Mouse (Mus musculus): ENCODE data around the gene Tgfbr1. TPM values are rescaled to one million over a fixed set of nuclear protein-coding genes. Genes with fewer than 3 reads are reported as not detected.
A peak's percentile ranks its signal among the peaks of the same experiment; 100 is the strongest.
"Not testable (repeated sequence)": the region's sequence is repeated elsewhere in the genome, so short reads cannot be mapped to it uniquely, and the experiment has no call there.

Tgfbr1 gene
- polyA plus RNA-seq, 1 experiment from 2014 or later: 54.7 TPM

DNA sequence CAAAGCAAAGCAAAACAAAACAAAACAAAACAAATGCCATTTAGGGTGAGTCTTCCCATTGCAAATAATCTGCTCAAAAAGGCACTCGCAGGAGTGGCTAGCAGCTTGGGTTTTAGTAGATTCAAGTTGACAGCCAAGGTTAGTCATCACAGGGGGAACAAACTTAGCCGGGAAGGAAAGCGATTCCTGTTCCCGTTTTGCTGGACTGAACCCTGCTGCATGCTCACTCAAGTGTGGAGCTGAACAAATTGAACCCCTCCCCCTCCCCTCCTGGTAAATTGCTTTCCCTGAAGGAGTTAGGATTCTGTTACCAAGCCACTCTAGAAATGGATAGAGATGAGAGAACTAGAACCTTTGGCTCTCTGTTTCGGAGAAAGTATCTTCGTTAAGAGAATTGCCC lies 3.3 kb upstream of the Tgfbr1 start:
- no peak for ATAC-seq (ENCODE audit: insufficient number of reproducible peaks, low FRiP score)

DNA sequence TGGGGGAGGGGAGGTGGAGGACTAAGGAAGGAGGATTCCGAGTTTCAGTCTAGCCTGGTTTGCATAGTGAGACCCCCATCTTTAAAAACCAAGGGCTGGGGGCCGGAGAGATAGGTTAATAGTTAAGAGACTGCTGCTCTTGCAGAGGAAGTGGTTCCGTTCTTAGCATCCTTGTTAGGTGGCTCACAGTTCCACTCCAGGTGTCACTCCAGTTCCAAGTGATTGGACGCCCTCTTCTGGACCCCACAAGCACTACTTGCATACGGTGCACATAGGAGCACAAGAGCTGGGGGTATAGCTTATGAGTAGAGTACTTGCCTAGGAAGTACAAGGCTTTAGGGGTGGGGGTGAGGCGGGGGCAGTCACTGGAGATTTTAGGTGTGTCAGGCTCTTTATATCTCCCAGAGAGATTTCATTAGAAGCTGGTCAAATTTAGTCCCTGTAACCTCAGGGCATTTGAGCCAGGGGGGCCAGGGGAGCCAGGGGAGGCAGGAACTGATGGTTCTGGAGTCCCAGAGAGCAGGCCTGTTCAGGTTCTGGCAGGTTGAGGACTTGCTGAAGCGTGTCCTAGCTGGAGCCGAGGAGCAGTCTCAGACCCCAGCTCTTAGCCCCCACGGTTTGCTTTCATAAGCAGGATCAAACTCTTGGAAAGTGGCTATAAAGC lies 1.5 kb upstream of the Tgfbr1 start:
- Histone ChIP-seq H3K9ac (peak overlapping the region; percentile 83), H3K4me1 (replicated peaks) (peaks cover 12% of the 10 kb centered on the region), H3K27me3 (replicated peaks) (no peaks in the 10 kb centered on the region), H3K9me3 (replicated peaks) (no peaks in the 10 kb centered on the region), H3K27ac (ENCODE audit: poor library complexity, severe bottlenecking) (no peak overlapping the region), H3K4me3 (peak overlapping the region; percentile 100), H3K4me2 (peak overlapping the region; percentile 95), H3K36me3 (no peaks in the 10 kb centered on the region)
- WGBS: 18% methylated on average over 9 of the region's 9 CpGs
- no peak for ATAC-seq (ENCODE audit: insufficient number of reproducible peaks, low FRiP score)

More for the DNA sequence above, 3.3 kb upstream of the Tgfbr1 start:
- Histone ChIP-seq H3K9me3 (replicated peaks) (no peaks in the 10 kb centered on the region), H3K4me3 (no peak overlapping the region), H3K9ac (no peak overlapping the region), H3K36me3 (no peaks in the 10 kb centered on the region), H3K4me1 (replicated peaks) (0 out of 2 replicates have a peak, but pooled peaks cover 3% of the 10 kb centered on the region), H3K27ac (ENCODE audit: poor library complexity, severe bottlenecking) (no peak overlapping the region), H3K27me3 (replicated peaks) (no peaks in the 10 kb centered on the region), H3K4me2 (no peak overlapping the region)
- 55% methylated on average over 6 of the region's 6 CpGs for WGBS

DNA sequence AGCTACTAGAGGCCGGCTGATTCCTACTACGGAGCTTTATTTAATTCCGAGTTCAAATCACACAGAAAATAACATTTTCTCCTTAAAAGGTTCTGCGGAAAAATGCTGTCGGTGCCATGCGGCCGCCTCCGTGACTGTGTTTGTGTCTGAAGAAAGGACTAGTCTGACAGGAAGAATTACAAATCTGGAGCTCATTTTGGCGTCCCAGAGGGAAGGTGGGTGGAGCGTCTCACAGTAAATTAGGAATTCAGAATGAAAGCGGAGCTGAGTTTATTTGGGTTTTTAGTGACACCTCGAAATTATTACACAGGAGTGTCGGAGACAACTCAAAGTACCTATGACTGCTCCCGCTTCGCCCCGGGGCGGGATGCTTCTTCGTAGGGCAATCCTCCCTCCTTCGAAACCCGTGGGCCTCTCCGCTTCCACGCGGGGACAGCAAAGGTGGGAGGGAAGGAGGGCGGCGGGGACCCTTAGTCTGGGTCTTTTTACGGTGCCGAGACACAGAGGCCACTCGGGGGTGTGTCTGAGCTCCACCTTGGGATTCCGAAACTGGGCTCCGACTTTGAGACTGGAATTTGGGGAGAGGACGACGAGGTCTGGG lies 861 bp upstream of the Tgfbr1 start:
- no peaks in the 10 kb centered on the region for H3K27me3 ChIP-seq (replicated peaks)
- H3K4me2 ChIP-seq: peak overlapping the region; percentile 95
- H3K36me3 ChIP-seq: no peaks in the 10 kb centered on the region
- 0 out of 2 replicates have a peak overlapping the region, but pooled peaks have one; percentile 26 for H3K27ac ChIP-seq (ENCODE audit: poor library complexity, severe bottlenecking)
- H3K4me1 ChIP-seq (replicated peaks): peaks cover 12% of the 10 kb centered on the region
- WGBS: under 1% methylated on average over 32 of the region's 32 CpGs
- no peak for ATAC-seq (ENCODE audit: insufficient number of reproducible peaks, low FRiP score)
- peak overlapping the region; percentile 83 for H3K9ac ChIP-seq
- peak overlapping the region; percentile 100 for H3K4me3 ChIP-seq
- H3K9me3 ChIP-seq (replicated peaks): no peaks in the 10 kb centered on the region

DNA sequence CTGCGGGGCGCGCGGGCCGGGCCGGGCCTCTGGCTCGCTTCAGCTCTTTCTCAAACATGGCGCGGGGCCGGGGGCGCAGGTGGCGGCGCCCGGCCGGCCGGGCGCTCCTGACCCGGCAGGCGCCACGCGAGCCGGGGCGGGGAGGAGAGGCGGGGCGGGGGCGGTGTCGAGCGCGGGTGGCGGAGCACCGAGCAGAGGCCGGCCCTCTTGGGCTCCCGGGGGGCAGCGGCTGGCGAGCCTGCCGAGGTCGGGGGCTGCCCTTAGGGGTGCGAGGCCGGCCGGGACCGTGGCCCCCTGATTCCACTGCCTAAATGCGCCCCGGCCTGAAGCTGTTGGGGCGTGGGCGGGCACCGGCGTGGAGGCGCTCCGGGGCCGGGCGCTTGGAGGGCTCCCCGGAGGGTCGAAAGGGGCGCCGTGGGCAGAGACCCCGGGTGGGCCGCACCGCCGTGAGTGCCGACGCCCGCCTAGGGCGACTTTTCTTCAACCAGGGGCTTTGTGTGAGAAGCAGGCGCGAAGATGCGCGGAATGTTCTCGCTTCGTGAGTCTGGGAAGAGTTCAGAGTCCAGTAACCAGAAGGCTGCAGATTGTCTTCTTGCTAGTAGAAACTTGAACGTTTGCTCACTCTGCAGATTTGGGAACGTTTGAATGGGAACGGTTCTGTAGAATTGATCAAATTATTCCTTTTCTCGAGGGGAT lies 542 bp downstream of the Tgfbr1 start:
- Histone ChIP-seq H3K9me3 (replicated peaks) (no peaks in the 10 kb centered on the region), H3K9ac (peak overlapping the region; percentile 99), H3K4me2 (peak overlapping the region; percentile 95), H3K36me3 (no peaks in the 10 kb centered on the region), H3K27ac (ENCODE audit: poor library complexity, severe bottlenecking) (peak overlapping the region; percentile 96), H3K27me3 (replicated peaks) (no peaks in the 10 kb centered on the region), H3K4me1 (replicated peaks) (peaks cover 17% of the 10 kb centered on the region), H3K4me3 (peak overlapping the region; percentile 100)
- ATAC-seq (ENCODE audit: insufficient number of reproducible peaks, low FRiP score): peak; percentile 77
- WGBS: under 1% methylated on average over 45 of the region's 73 CpGs

DNA sequence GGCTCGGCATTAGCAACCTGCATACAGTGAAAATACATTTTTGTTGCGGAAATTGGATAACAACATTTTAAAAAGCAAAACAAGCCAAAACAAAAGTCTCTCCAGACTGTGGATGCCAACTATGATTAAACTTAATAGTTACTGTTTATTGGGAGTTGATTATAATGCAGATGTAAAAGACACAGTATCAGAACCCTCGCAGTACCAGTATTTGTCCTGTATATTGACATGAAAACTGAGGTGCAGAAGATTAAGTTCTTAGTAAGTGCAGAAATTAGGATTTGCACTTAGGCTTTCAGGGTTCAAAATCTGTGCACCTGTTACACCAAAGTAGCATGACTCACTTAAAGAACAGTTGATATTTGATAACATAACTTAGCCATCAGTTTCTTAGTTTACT lies 1.3 kb downstream of the Tgfbr1 start:
- no peak for ATAC-seq (ENCODE audit: insufficient number of reproducible peaks, low FRiP score)
- no peaks in the 10 kb centered on the region for H3K9me3 ChIP-seq (replicated peaks)
- no peaks in the 10 kb centered on the region for H3K36me3 ChIP-seq
- H3K27ac ChIP-seq (ENCODE audit: poor library complexity, severe bottlenecking): no peak overlapping the region
- 51% methylated on average over 3 of the region's 3 CpGs for WGBS
- peak overlapping the region; percentile 95 for H3K4me2 ChIP-seq
- H3K4me1 ChIP-seq (replicated peaks): peaks cover 20% of the 10 kb centered on the region
- H3K4me3 ChIP-seq: peak overlapping the region; percentile 100
- H3K27me3 ChIP-seq (replicated peaks): no peaks in the 10 kb centered on the region
- H3K9ac ChIP-seq: peak overlapping the region; percentile 99

DNA sequence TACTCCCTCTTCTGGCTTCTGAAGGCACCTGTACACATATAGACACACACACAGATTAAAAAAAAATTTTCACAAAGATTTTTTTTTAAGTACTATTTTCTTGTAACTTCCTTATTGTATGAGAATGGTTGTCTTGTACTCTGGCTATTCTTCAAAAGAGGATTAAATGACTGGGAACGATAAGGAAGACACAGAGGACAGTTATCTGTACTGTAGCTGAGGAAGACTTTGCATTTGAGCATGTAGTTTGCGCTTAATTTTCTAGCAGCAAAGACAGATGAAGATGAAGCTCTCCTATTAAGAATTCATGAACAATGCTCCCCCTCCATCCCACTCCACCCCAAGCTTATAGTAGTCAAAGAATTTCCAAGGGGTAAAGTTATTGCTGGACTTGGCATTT lies 9.6 kb downstream of the Tgfbr1 start:
- H3K4me3 ChIP-seq: no peak overlapping the region
- H3K36me3 ChIP-seq: no peaks in the 10 kb centered on the region
- no peak overlapping the region for H3K9ac ChIP-seq
- 85% methylated on average over 2 of the region's 2 CpGs for WGBS
- ATAC-seq (ENCODE audit: insufficient number of reproducible peaks, low FRiP score): no peak
- no peak overlapping the region for H3K4me2 ChIP-seq
- peaks cover 31% of the 10 kb centered on the region for H3K4me1 ChIP-seq (replicated peaks)
- H3K27me3 ChIP-seq (replicated peaks): no peaks in the 10 kb centered on the region
- no peak overlapping the region for H3K27ac ChIP-seq (ENCODE audit: poor library complexity, severe bottlenecking)
- no peaks in the 10 kb centered on the region; the same call in 1 of the 2 replicates for H3K9me3 ChIP-seq (replicated peaks)

DNA sequence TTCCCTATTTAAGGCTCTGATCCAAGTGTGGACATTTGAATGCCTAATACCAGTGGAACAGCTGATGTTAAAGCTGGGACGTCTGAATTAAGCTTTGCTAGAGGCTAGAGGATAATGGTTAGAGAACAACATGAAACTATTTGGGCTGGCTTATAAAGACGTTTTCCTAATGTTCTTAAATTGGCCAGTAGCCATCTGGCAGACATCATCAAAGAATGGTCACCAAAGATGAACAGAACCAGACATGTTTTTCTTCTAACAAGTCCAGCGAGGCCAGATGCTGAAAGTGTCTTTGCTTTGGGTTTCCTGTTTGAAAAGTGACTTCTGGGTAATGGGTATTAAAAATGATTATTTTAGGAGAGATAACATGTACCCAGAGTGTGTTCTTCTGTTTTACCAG lies 10.1 kb downstream of the Tgfbr1 start:
- no peak overlapping the region for H3K9ac ChIP-seq
- WGBS: 43% methylated on average over 3 of the region's 3 CpGs
- no peak overlapping the region for H3K4me2 ChIP-seq
- no peak overlapping the region for H3K27ac ChIP-seq (ENCODE audit: poor library complexity, severe bottlenecking)
- no peaks in the 10 kb centered on the region for H3K27me3 ChIP-seq (replicated peaks)
- H3K4me3 ChIP-seq: no peak overlapping the region
- no peaks in the 10 kb centered on the region; the same call in 1 of the 2 replicates for H3K9me3 ChIP-seq (replicated peaks)
- ATAC-seq (ENCODE audit: insufficient number of reproducible peaks, low FRiP score): no peak
- no peaks in the 10 kb centered on the region for H3K36me3 ChIP-seq
- H3K4me1 ChIP-seq (replicated peaks): peaks cover 29% of the 10 kb centered on the region

DNA sequence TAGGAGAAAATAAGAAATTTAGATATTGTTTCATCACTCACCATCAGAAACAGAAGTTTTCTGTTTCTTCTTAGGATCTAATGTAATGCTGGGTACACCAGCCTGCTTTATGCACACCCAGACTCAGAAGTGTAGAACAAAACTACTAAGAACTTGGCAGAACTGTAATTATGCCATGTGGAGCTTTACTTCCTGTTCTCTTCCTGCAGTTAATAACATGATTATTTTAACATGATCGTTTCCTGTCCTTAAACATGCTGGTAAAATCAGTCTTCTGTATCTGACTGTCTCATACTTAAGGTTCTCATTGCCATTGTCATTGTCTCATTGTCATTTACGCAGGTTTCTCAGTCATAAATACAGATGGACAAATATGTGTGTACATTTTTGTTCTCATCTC lies 15.7 kb downstream of the Tgfbr1 start:
- no peaks in the 10 kb centered on the region; the same call in 1 of the 2 replicates for H3K9me3 ChIP-seq (replicated peaks)
- H3K27ac ChIP-seq (ENCODE audit: poor library complexity, severe bottlenecking): no peak overlapping the region
- ATAC-seq (ENCODE audit: insufficient number of reproducible peaks, low FRiP score): no peak
- H3K27me3 ChIP-seq (replicated peaks): no peaks in the 10 kb centered on the region
- H3K36me3 ChIP-seq: no peaks in the 10 kb centered on the region
- H3K4me3 ChIP-seq: no peak overlapping the region
- 86% methylated on average over 2 of the region's 2 CpGs for WGBS
- H3K4me2 ChIP-seq: no peak overlapping the region
- peaks cover 11% of the 10 kb centered on the region; the same call in 1 of the 2 replicates for H3K4me1 ChIP-seq (replicated peaks)
- no peak overlapping the region for H3K9ac ChIP-seq

DNA sequence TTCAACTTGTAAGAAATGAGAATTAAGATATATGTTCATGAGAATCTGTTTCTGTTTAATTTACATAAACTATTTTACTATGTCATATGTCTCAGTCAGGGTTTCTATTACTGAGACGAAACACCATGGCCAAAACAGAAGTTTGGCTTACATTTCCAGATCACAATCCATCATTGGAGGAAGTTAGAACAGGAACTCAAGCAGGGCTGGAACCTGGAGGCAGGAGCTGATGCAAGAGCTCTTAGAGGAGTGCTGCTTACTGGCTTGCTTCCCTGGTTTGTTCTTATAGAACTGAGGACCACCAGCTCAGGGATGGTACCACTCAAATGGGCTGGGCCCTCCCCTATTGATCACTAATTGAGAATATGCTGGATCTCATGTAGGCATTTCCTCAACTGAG lies 25.7 kb downstream of the Tgfbr1 start:
- Histone ChIP-seq H3K9ac (no peak overlapping the region), H3K36me3 (no peaks in the 10 kb centered on the region), H3K27ac (ENCODE audit: poor library complexity, severe bottlenecking) (no peak overlapping the region), H3K4me2 (no peak overlapping the region), H3K27me3 (replicated peaks) (no peaks in the 10 kb centered on the region), H3K4me1 (replicated peaks) (peaks cover 20% of the 10 kb centered on the region), H3K9me3 (replicated peaks) (no peaks in the 10 kb centered on the region), H3K4me3 (no peak overlapping the region)
- ATAC-seq (ENCODE audit: insufficient number of reproducible peaks, low FRiP score): no peak
- whole genome bisulfite sequencing: 71% methylated on average over 1 of the region's 1 CpGs

DNA sequence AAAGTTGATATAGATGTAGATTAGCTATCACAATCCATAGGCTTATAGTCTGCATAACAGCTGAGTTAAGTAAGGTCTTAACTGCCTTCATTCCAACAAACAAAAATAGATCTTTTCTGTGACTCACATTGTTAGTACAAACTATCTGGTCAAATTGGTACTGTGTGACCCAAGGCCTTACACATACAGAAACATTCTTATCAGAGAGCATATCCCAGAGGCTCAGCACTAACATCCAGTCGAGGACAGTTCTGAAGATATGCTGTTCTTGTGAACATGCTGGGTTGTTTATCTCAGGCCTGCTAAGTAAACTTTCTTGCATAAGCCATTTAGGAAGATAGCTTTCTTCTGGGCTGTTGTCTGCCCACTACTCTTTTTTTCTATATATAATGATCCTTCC lies 29.4 kb downstream of the Tgfbr1 start:
- Histone ChIP-seq H3K4me1 (replicated peaks) (peaks cover 18% of the 10 kb centered on the region), H3K9ac (no peak overlapping the region), H3K27me3 (replicated peaks) (no peaks in the 10 kb centered on the region), H3K4me2 (no peak overlapping the region), H3K27ac (ENCODE audit: poor library complexity, severe bottlenecking) (no peak overlapping the region), H3K9me3 (replicated peaks) (no peaks in the 10 kb centered on the region), H3K4me3 (no peak overlapping the region), H3K36me3 (peaks cover 10% of the 10 kb centered on the region)
- no peak for ATAC-seq (ENCODE audit: insufficient number of reproducible peaks, low FRiP score)
- WGBS: 11% methylated on average over 1 of the region's 1 CpGs

DNA sequence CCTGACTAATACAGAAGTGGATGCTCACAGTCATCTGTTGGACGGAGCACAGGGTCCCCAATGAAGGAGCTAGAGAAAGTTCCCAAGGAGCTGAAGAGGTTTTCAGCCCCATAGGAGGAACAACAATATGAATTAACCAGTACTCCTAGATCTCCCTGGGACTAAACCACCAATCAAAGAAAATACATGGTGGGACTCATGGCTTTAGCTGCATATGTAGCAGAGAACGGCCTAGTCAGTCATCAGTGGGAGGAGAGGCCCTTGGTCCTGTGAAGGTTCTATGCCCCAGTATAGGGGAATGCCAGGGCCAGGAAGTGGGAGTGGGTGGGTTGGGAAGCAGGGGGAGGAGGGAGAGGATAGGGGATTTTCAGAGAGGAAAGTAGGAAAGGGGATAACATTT lies 38.9 kb downstream of the Tgfbr1 start:
- H3K9ac ChIP-seq; H3K4me1 ChIP-seq (replicated peaks); ATAC-seq (ENCODE audit: insufficient number of reproducible peaks, low FRiP score); H3K27ac ChIP-seq (ENCODE audit: poor library complexity, severe bottlenecking); H3K27me3 ChIP-seq (replicated peaks); H3K4me3 ChIP-seq; H3K9me3 ChIP-seq (replicated peaks); H3K4me2 ChIP-seq: not testable (repeated sequence)
- peaks cover 24% of the 10 kb centered on the region for H3K36me3 ChIP-seq
- 94% methylated on average over 2 of the region's 2 CpGs for WGBS

Data from heart, embryonic 12.5 days (tissue).